Mouse (Mus musculus) stomach, postnatal 0 days (tissue): Measurements from ENCODE around the gene Ift27. TPM values are rescaled to one million over a fixed set of nuclear protein-coding genes. Genes with fewer than 3 reads are reported as not detected.

Experiments
- ATAC-seq: fragments of 200-750 bp; cut with Nextera tagmentation; 2 replicates; pipeline ENCODE4 v1.8.0; 2017; ENCODE audit not compliant: low FRiP score, low TSS enrichment
- DNase-seq: peaks from one replicate; pipeline ENCODE4 v3.0.0-alpha.2; 2016; ENCODE audit warnings: low spot score
- H3K27ac ChIP-seq: fragments of 300-500 bp; sonication (generic); replicated peaks from 2 replicates; pipeline ENCODE4 v1.5.1; 2014; ENCODE audit warnings: mild to moderate bottlenecking, control low read depth
- H3K27me3 ChIP-seq: fragments of 300-500 bp; sonication (generic); 2 replicates; pipeline ENCODE4 v1.6.1; 2014; ENCODE audit warnings: low read length; ENCODE audit not compliant: control insufficient read depth, insufficient read depth
- H3K36me3 ChIP-seq: fragments of 300-500 bp; sonication (generic); 2 replicates; pipeline ENCODE4 v1.6.1; 2014; ENCODE audit warnings: low read length, mixed read lengths; ENCODE audit not compliant: control insufficient read depth, insufficient read depth
- H3K4me1 ChIP-seq: fragments of 300-500 bp; sonication (generic); replicated peaks from 2 replicates; pipeline ENCODE4 v1.6.1; 2014; ENCODE audit warnings: antibody characterized with exemption; ENCODE audit not compliant: control insufficient read depth, insufficient read depth
- H3K4me2 ChIP-seq: fragments of 300-500 bp; sonication (generic); replicated peaks from 2 replicates; pipeline ENCODE4 v1.6.1; 2014; ENCODE audit warnings: low read depth, mild to moderate bottlenecking, control low read depth, moderate library complexity
- H3K4me3 ChIP-seq: fragments of 300-500 bp; sonication (generic); 2 replicates; pipeline ENCODE4 v1.5.1; 2014; ENCODE audit warnings: low read depth, low read length, control low read depth
- H3K9ac ChIP-seq: fragments of 300-500 bp; sonication (generic); 2 replicates; pipeline ENCODE4 v1.6.1; 2014; ENCODE audit warnings: mild to moderate bottlenecking, low read length, control low read depth, mixed read lengths
- H3K9me3 ChIP-seq: fragments of 300-500 bp; sonication (generic); 2 replicates; pipeline ENCODE4 v1.6.1; 2016; ENCODE audit warnings: low read length; ENCODE audit not compliant: control insufficient read depth
- CTCF ChIP-seq: IDR thresholded peaks from 2 replicates; pipeline ENCODE4 v1.5.1; 2016; ENCODE audit warnings: antibody characterized with exemption, low read depth, mild to moderate bottlenecking, moderate library complexity
- EP300 ChIP-seq: optimal IDR thresholded peaks from 2 replicates; pipeline ENCODE3; 2016; ENCODE audit warnings: antibody characterized with exemption
- WGBS: fragments of 180-500 bp; shearing (Covaris S2); extraction: QIAGEN DNeasy Blood & Tissue Kit; methylation state at CpG from one replicate; pipeline ENCODE4 v1.1.7; 2014; 5-methylcytosine and 5-hydroxymethylcytosine counted together
- polyA plus RNA-seq: library from polyadenylated mRNA; unstranded; fragments of >200 nt; fragmentation: Nextera tagmentation; extraction: Ambion mirVana; gene quantifications from 2 replicates; pipeline ENCODE4 v1.2.1, GENCODE M21; 2015

The Ift27 gene
- polyA plus RNA-seq, 1 experiment from 2014 or later: 42.2 TPM

- Histone ChIP-seq H3K36me3 (no peaks in the 10 kb centered on the region), H3K9ac (no peak overlapping the region), H3K9me3 (no peaks in the 10 kb centered on the region), H3K4me2 (no peak overlapping the region), H3K4me1 (no peaks in the 10 kb centered on the region), H3K27me3 (no peaks in the 10 kb centered on the region), H3K27ac (no peak overlapping the region), H3K4me3 (no peak overlapping the region)
- no peak for ATAC-seq
- DNase-seq: no peak
- TF ChIP-seq CTCF: no peak
- no peak for TF ChIP-seq EP300
- WGBS: 76% methylated on average over 4 of the region's 4 CpGs
These were observed 8.6 kb downstream of the Ift27 start for GRCm38 (mm10) chr15:78165292-78165691.

- H3K4me2 ChIP-seq: no peak overlapping the region
- no peaks in the 10 kb centered on the region for H3K27me3 ChIP-seq
- no peak overlapping the region for H3K27ac ChIP-seq
- WGBS: 91% methylated on average over 11 of the region's 11 CpGs
- no peak overlapping the region for H3K4me3 ChIP-seq
- no peaks in the 10 kb centered on the region for H3K9me3 ChIP-seq
- no peak for TF ChIP-seq EP300
- TF ChIP-seq CTCF: no peak
- no peaks in the 10 kb centered on the region for H3K4me1 ChIP-seq
- DNase-seq (no peak), ATAC-seq (no peak)
- no peaks in the 10 kb centered on the region for H3K36me3 ChIP-seq
- no peak overlapping the region for H3K9ac ChIP-seq
These were observed 9.4 kb downstream of the Ift27 start for GRCm38 (mm10) chr15:78164466-78164865.

GRCm38 (mm10) chr15:78161946-78162345 lies 12.0 kb downstream of the Ift27 start:
- no peak for DNase-seq
- Histone ChIP-seq H3K36me3 (no peaks in the 10 kb centered on the region), H3K9ac (no peak overlapping the region), H3K27me3 (no peaks in the 10 kb centered on the region), H3K9me3 (no peaks in the 10 kb centered on the region), H3K4me2 (no peak overlapping the region), H3K4me3 (no peak overlapping the region), H3K27ac (no peak overlapping the region), H3K4me1 (no peaks in the 10 kb centered on the region)
- no peak for ATAC-seq
- TF ChIP-seq CTCF: no peak
- WGBS: 69% methylated on average over 9 of the region's 9 CpGs

DNA sequence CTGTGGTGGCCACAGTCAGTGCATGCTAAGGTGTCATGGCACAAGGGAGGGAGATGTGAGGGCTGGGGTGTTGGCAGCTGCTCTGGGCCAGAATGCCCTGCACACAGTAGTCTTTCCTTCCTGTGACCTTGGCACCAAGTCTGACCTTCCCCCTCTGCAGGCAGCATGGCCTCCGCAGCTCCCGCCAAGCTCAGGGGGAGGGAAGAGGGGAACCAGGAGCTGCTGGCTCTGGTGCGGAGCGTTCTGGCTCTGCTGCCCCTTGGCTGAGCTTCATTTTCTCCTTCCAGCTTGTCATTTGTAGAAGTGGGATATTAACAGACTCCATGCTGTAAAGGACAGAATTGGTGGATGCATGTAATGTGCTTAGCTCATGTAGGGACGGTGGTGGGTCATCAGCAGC lies 15.6 kb downstream of the Ift27 start:
- DNase-seq: no peak
- H3K9ac ChIP-seq: no peak overlapping the region
- WGBS: 65% methylated on average over 5 of the region's 5 CpGs
- H3K4me1 ChIP-seq: no peaks in the 10 kb centered on the region
- H3K27me3 ChIP-seq: no peaks in the 10 kb centered on the region
- ATAC-seq: no peak
- no peaks in the 10 kb centered on the region for H3K36me3 ChIP-seq
- TF ChIP-seq EP300 (no peak), CTCF (no peak)
- H3K9me3 ChIP-seq: no peaks in the 10 kb centered on the region
- no peak overlapping the region for H3K27ac ChIP-seq
- H3K4me2 ChIP-seq: no peak overlapping the region
- H3K4me3 ChIP-seq: no peak overlapping the region

- no peaks in the 10 kb centered on the region for H3K27me3 ChIP-seq
- 63% methylated on average over 4 of the region's 4 CpGs for WGBS
- no peaks in the 10 kb centered on the region for H3K4me1 ChIP-seq
- ATAC-seq: no peak
- no peak for TF ChIP-seq CTCF
- no peak for TF ChIP-seq EP300
- no peak for DNase-seq
- H3K9ac ChIP-seq: no peak overlapping the region
- no peak overlapping the region for H3K4me3 ChIP-seq
- H3K9me3 ChIP-seq: no peaks in the 10 kb centered on the region
- H3K4me2 ChIP-seq: no peak overlapping the region
- no peaks in the 10 kb centered on the region for H3K36me3 ChIP-seq
- H3K27ac ChIP-seq: no peak overlapping the region
These were observed 16.1 kb downstream of the Ift27 start for GRCm38 (mm10) chr15:78157824-78158223.

- H3K36me3 ChIP-seq: no peaks in the 10 kb centered on the region
- H3K9me3 ChIP-seq: no peaks in the 10 kb centered on the region
- H3K9ac ChIP-seq: no peak overlapping the region
- WGBS: 84% methylated on average over 8 of the region's 8 CpGs
- no peak for DNase-seq
- H3K27ac ChIP-seq: no peak overlapping the region
- H3K4me1 ChIP-seq: no peaks in the 10 kb centered on the region
- ATAC-seq: no peak
- no peak overlapping the region for H3K4me2 ChIP-seq
- H3K4me3 ChIP-seq: no peak overlapping the region
- no peak for TF ChIP-seq CTCF
- no peak for TF ChIP-seq EP300
- no peaks in the 10 kb centered on the region for H3K27me3 ChIP-seq
These were observed 16.6 kb downstream of the Ift27 start for GRCm38 (mm10) chr15:78157330-78157729.

DNA sequence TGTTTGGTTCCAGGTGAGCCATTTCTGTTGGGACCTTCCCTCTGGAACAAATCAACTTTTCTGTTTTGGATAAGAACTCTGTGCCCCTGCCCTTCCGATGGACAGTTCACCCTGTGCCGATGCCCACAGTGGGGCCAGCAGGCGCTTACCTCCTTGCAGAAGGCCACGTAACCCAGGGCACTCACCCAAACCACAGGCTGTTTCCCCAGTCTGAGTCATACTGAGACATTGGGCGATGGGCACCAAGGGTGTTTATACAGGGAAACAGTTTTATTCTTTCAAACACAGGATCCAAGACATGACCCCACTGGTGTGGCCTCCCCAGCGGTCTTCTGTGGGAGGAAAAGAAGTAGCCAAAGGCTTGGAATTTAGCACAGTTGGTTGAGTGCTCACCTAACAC lies 18.5 kb downstream of the Ift27 start:
- no peaks in the 10 kb centered on the region for H3K9me3 ChIP-seq
- no peak for ATAC-seq
- H3K4me3 ChIP-seq: no peak overlapping the region
- H3K36me3 ChIP-seq: no peaks in the 10 kb centered on the region
- no peaks in the 10 kb centered on the region for H3K4me1 ChIP-seq
- DNase-seq: no peak
- no peak overlapping the region for H3K27ac ChIP-seq
- no peak overlapping the region for H3K9ac ChIP-seq
- WGBS: 85% methylated on average over 6 of the region's 6 CpGs
- H3K4me2 ChIP-seq: no peak overlapping the region
- TF ChIP-seq EP300: no peak
- H3K27me3 ChIP-seq: no peaks in the 10 kb centered on the region
